Mouse (Mus musculus) bone marrow, adult 2 months (tissue): ENCODE results near the gene 1700021F07Rik. TPM values are rescaled to one million over a fixed set of nuclear protein-coding genes. Genes with fewer than 3 reads are reported as not detected.

Source experiments
- H3K27ac ChIP-seq: fragments of 200-500 bp; 2 replicates; pipeline ENCODE4 v1.5.1; 2012; ENCODE audit warnings: low read depth, mild to moderate bottlenecking, control low read depth, inconsistent platforms, low read length; ENCODE audit not compliant: control insufficient read depth, poor library complexity, insufficient read depth
- H3K4me1 ChIP-seq: fragments of 200-500 bp; 2 replicates; pipeline ENCODE4 v1.6.1; 2011; ENCODE audit warnings: low read length; ENCODE audit not compliant: control insufficient read depth, insufficient read depth
- H3K4me3 ChIP-seq: fragments of 200-500 bp; replicated peaks from 2 replicates; pipeline ENCODE3; 2011; ENCODE audit warnings: mild to moderate bottlenecking, low read depth, low read length, control low read depth; ENCODE audit not compliant: control insufficient read depth
- CTCF ChIP-seq: fragments of 200-500 bp; IDR thresholded peaks from 2 replicates; pipeline ENCODE4 v1.5.1; 2011; ENCODE audit warnings: low read length, control low read depth; ENCODE audit not compliant: control insufficient read depth, insufficient read depth
- POLR2A ChIP-seq: fragments of 200-500 bp; IDR thresholded peaks from 2 replicates; pipeline ENCODE4 v1.6.1; 2011; ENCODE audit warnings: low read depth, mild to moderate bottlenecking, control low read depth, low read length, borderline replicate concordance; ENCODE audit not compliant: control insufficient read depth
- WGBS: fragments of 180-500 bp; shearing (Covaris S2); methylation state at CpG from one replicate; pipeline ENCODE4 v1.1.7; 2018; 5-methylcytosine and 5-hydroxymethylcytosine counted together
- polyA plus RNA-seq: library from polyadenylated mRNA; stranded (reverse); fragments of >200 nt; gene quantifications from 2 replicates; pipeline ENCODE4 v1.2.4, GENCODE M21; 2011; ENCODE audit warnings: low replicate concordance; ENCODE audit not compliant: missing spikeins, insufficient read depth, insufficient read length

1700021F07Rik gene
- not detected in 2 replicates for polyA plus RNA-seq

- TF ChIP-seq POLR2A: no peak
- no peak for TF ChIP-seq CTCF
- H3K4me1 ChIP-seq: no peaks in the 10 kb centered on the region
- WGBS: 87% methylated on average over 18 of the region's 18 CpGs
- no peak within 1 kb of the TSS for H3K4me3 ChIP-seq
- no peak within 1 kb of the TSS for H3K27ac ChIP-seq
Observed at GRCm38 (mm10) chr2:173522376-173522775, at the start of gene 1700021F07Rik. Gene 1700021F07Rik (plus strand): TSS chr2:173522586.

GRCm38 (mm10) chr2:173473233-173473632, 49.2 kb upstream of the 1700021F07Rik start:
- no peak overlapping the region for H3K27ac ChIP-seq
- no peak overlapping the region for H3K4me3 ChIP-seq
- WGBS: 78% methylated on average over 11 of the region's 11 CpGs
- TF ChIP-seq POLR2A (no peak), CTCF (no peak)
- H3K4me1 ChIP-seq: no peaks in the 10 kb centered on the region; the same call in 1 of the 2 replicates

GRCm38 (mm10) chr2:173479050-173479449, 43.3 kb upstream of the 1700021F07Rik start:
- TF ChIP-seq CTCF (no peak), POLR2A (no peak)
- 87% methylated on average over 12 of the region's 12 CpGs for WGBS
- Histone ChIP-seq H3K27ac (no peak overlapping the region), H3K4me1 (no peaks in the 10 kb centered on the region), H3K4me3 (no peak overlapping the region)

GRCm38 (mm10) chr2:173484486-173484885, 37.9 kb upstream of the 1700021F07Rik start:
- Histone ChIP-seq H3K4me3 (no peak overlapping the region), H3K27ac (no peak overlapping the region), H3K4me1 (no peaks in the 10 kb centered on the region)
- 78% methylated on average over 4 of the region's 4 CpGs for WGBS
- TF ChIP-seq CTCF (no peak), POLR2A (no peak)

- Histone ChIP-seq H3K4me3 (no peak overlapping the region), H3K4me1 (no peaks in the 10 kb centered on the region; the same call in 1 of the 2 replicates), H3K27ac (no peak overlapping the region)
- 82% methylated on average over 2 of the region's 2 CpGs for WGBS
- TF ChIP-seq CTCF: no peak
Observed at GRCm38 (mm10) chr2:173499612-173500011, 22.8 kb upstream of the 1700021F07Rik start.

GRCm38 (mm10) chr2:173513977-173514376, 8.4 kb upstream of the 1700021F07Rik start:
- no peak for TF ChIP-seq POLR2A
- no peak for TF ChIP-seq CTCF
- H3K27ac ChIP-seq: no peak overlapping the region
- H3K4me3 ChIP-seq: no peak overlapping the region
- WGBS: 81% methylated on average over 6 of the region's 6 CpGs
- no peaks in the 10 kb centered on the region for H3K4me1 ChIP-seq

- TF ChIP-seq POLR2A: no peak
- TF ChIP-seq CTCF: no peak
- Histone ChIP-seq H3K4me1 (no peaks in the 10 kb centered on the region), H3K4me3 (no peak overlapping the region), H3K27ac (no peak overlapping the region)
- WGBS: 68% methylated on average over 6 of the region's 6 CpGs
Observed at GRCm38 (mm10) chr2:173515186-173515585, 7.2 kb upstream of the 1700021F07Rik start.

- H3K27ac ChIP-seq: no peak overlapping the region
- TF ChIP-seq POLR2A: no peak
- no peak for TF ChIP-seq CTCF
- WGBS: 92% methylated on average over 25 of the region's 25 CpGs
- H3K4me3 ChIP-seq: no peak overlapping the region
- H3K4me1 ChIP-seq: no peaks in the 10 kb centered on the region
Observed at GRCm38 (mm10) chr2:173516150-173516855, 6.1 kb upstream of the 1700021F07Rik start.

GRCm38 (mm10) chr2:173528493-173528892, 6.1 kb downstream of the 1700021F07Rik start:
- no peak overlapping the region for H3K4me3 ChIP-seq
- 39% methylated on average over 3 of the region's 3 CpGs for WGBS
- no peak overlapping the region for H3K27ac ChIP-seq
- peaks cover 1% of the 10 kb centered on the region; the same call in 1 of the 2 replicates for H3K4me1 ChIP-seq
- TF ChIP-seq CTCF (no peak), POLR2A (no peak)
